8 mouse cellular contexts compared by ENCODE assay signal in the genomic region with DNA sequence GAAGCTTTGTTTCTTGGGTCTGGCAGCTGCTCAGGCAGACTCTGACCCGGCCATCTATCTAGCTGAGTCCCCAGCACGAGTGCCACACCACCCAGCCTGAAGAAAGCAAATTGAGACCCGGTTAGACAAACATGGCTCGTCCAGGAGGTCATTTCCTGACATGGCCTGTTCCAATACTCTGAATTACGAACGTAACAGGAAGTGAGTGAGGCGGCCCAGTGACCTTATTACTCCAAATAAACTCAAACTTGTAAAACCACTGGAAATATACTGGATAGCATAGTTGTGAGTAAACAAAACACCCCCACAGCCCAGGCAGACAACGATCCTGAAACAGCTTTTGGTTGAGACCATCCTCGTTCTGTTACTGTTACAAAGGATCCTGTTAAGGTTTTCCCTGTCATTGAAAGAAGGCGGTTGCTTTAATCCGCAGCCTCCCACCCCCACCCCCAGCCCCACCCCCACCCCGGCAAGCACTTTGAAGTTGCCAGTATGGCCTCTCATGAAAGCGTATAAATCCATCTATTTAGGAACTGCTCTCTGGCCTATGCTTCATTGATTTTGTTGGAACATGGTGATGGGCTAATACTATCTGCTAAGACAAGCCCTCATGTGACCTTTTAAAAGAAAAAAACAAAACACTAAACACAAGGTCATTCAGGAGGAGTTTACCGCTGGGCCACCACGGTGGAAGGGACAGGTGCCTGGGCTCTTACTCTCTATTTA. TPM values are rescaled to one million over a fixed set of nuclear protein-coding genes. Genes with fewer than 3 reads are reported as not detected.
A peak's percentile ranks its signal among the peaks of the same experiment; 100 is the strongest.
DNase-seq lines count a peak whose midpoint lies in the region; ATAC-seq and TF ChIP-seq lines count a peak whose summit lies in the region.

No protein-coding gene starts in this region.

- no peak for TF ChIP-seq CTCF in left cerebral cortex, adult 2 months (IDR thresholded peaks at IDR 0.05)
- TF ChIP-seq CTCF in kidney, adult 2 months (conservative IDR thresholded peaks at IDR 0.05; ENCODE audit: insufficient read depth, insufficient read length, low read depth, low read length) = no peak

- H3K9me3 ChIP-seq in lung, embryonic 16.5 days (ENCODE audit: control insufficient read depth, low read length) = no peaks in the 10 kb centered on the region; the same call in 1 of the 2 replicates

- intact Hi-C loops in left cerebral cortex, adult 2 months (cut with DNase I) = no loop called here

- peak overlapping the region; percentile 10; the same call in 1 of the 2 replicates for H3K4me2 ChIP-seq in lung, embryonic 16.5 days (ENCODE audit: low read depth, low read length)

- H3K9ac ChIP-seq in lung, embryonic 16.5 days (ENCODE audit: low read length) = no peak overlapping the region

- H3K27ac ChIP-seq in left cerebral cortex, adult 2 months = peak overlapping the region; percentile 40; the same call in 1 of the 2 replicates
- peak overlapping the region; percentile 95 for H3K27ac ChIP-seq in kidney, adult 2 months (ENCODE audit: insufficient read depth, low read depth, low read length)
- peak overlapping the region; percentile 88 for H3K27ac ChIP-seq in lung, embryonic 16.5 days (ENCODE audit: low read length)

- no peak overlapping the region for H3K4me3 ChIP-seq in left cerebral cortex, adult 2 months
- H3K4me3 ChIP-seq in kidney, adult 2 months (ENCODE audit: insufficient read depth, low read depth, low read length) = no peak overlapping the region
- H3K4me3 ChIP-seq in lung, embryonic 16.5 days (ENCODE audit: low read length) = no peak overlapping the region

- H3K4me1 ChIP-seq in kidney, adult 2 months (ENCODE audit: control insufficient read depth, insufficient read depth, low read length) = peaks cover 22% of the 10 kb centered on the region
- peaks cover 26% of the 10 kb centered on the region for H3K4me1 ChIP-seq in lung, embryonic 16.5 days (replicated peaks; ENCODE audit: control insufficient read depth, insufficient read depth, low read length)

- no peaks in the 10 kb centered on the region for H3K36me3 ChIP-seq in kidney, adult 2 months (ENCODE audit: control insufficient read depth, insufficient read depth, low read length)
- H3K36me3 ChIP-seq in lung, embryonic 16.5 days (ENCODE audit: control insufficient read depth, insufficient read depth, low read length) = peaks cover 9% of the 10 kb centered on the region; the same call in 1 of the 2 replicates

- no peak for DNase-seq in left cerebral cortex, adult 2 months (ENCODE audit: extremely low spot score in 1 of 2, low spot score in 2 of 2)
- no peak for DNase-seq in left cerebral cortex, adult 8-10 months (ENCODE audit: low spot score in 2 of 2)
- DNase-seq in heart, adult 9 months (ENCODE audit: low spot score in 2 of 2) = peak; percentile 54 to 58
- peak; percentile 89 for DNase-seq in kidney, adult 2 months
- DNase-seq in cerebellum, adult 11-12 months = no peak
- no peak for DNase-seq in urinary bladder, postnatal 25 days (ENCODE audit: low spot score)
- DNase-seq in left cerebral cortex, adult 11 months (ENCODE audit: low spot score) = no peak

- WGBS in kidney, adult 2 months = 13% methylated on average over 15 of the region's 15 CpGs
- 10% methylated on average over 15 of the region's 15 CpGs for WGBS in lung, embryonic 16.5 days

- ATAC-seq in lung, embryonic 16.5 days (ENCODE audit: low read depth) = peak; percentile 82

- TF ChIP-seq POLR2A in kidney, adult 2 months (IDR thresholded peaks at IDR 0.05; ENCODE audit: low read depth, low read length) = no peak

- H3K27me3 ChIP-seq in kidney, adult 2 months (replicated peaks; ENCODE audit: control insufficient read depth, insufficient read depth, low read length) = no peaks in the 10 kb centered on the region
- H3K27me3 ChIP-seq in lung, embryonic 16.5 days (ENCODE audit: control insufficient read depth, insufficient read depth, low read depth, low read length) = no peaks in the 10 kb centered on the region

RNA-seq across cellular contexts. Expression of a gene that starts 17.0 kb away (rescaled TPM):
- total RNA-seq in left cerebral cortex, adult 2 months (2021) = 10 to 100 TPM; 24.0 to 24.8 TPM
- total RNA-seq in left cerebral cortex, adult 8-10 months (2022) = 10 to 100 TPM; 25.9 to 34.9 (median 28.8) TPM
- polyA plus RNA-seq in kidney, adult 2 months (2012; rRNA removed) = 38.6 and 42.0 TPM in 2 replicates
- 176 and 183 TPM in 2 replicates for polyA plus RNA-seq in lung, embryonic 16.5 days (2015; fragmentation: Nextera tagmentation; extraction: Ambion mirVana)

Comparison
In these comparisons a context has a peak if more than half of its experiments do, and no peak if none do; other contexts are left out.
1. DNase-seq: peak in heart, adult 9 months (2 of 2) and kidney, adult 2 months (single experiment); none in left cerebral cortex, adult 2 months (0 of 2), left cerebral cortex, adult 8-10 months (0 of 2), cerebellum, adult 11-12 months (single experiment), urinary bladder, postnatal 25 days (single experiment) and left cerebral cortex, adult 11 months (single experiment).
2. H3K27ac ChIP-seq: peak in every context shown above with its lines; median percentile 95 in kidney, adult 2 months; 88 in lung, embryonic 16.5 days; 40 in left cerebral cortex, adult 2 months.